Mouse (Mus musculus): ENCODE measurements around the gene Gm5728. TPM values are rescaled to one million over a fixed set of nuclear protein-coding genes. Genes with fewer than 3 reads are reported as not detected.
"Not testable (repeated sequence)": the region's sequence is repeated elsewhere in the genome, so short reads cannot be mapped to it uniquely, and the experiment has no call there.

The Gm5728 gene
- total RNA-seq (2021), result not detected in 2 replicates
- long read RNA-seq, experiment 1, result 0 reads
- long read RNA-seq, experiment 2, result 0 reads

- DNase-seq, result not testable (repeated sequence)
Observed at GRCm38 (mm10) chr7:20375310-20375709, at the start of gene Gm5728. Gene Gm5728 (minus strand): TSS chr7:20375410.

GRCm38 (mm10) chr7:20417642-20418041 is 42.4 kb upstream of the Gm5728 start, which contains the start of gene Vmn1r100:
Gene Vmn1r100 (plus strand): TSS chr7:20417942.
- DNase-seq, result not testable (repeated sequence)

DNA sequence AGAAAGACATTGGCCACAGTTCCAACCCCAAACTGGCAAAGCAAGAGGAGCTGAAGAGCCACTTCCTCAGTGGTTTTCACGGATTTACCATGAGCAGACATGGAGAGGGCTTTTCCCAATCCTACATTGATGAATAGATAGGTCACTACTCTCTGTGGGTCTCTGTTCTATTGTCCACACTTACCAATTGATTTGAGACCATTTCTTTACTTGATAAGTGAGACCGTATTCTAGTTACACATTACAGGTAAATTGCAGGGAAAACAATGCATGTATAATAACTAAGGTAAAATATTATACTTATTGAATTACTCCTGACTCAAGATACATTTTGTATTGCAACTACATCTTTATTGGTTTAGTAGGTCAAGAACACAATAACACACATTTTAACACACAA is 41.2 kb downstream of the Gm5728 start, which contains the start of gene Gm4133:
Gm4133 (minus strand) TSS at position 101 of the 400 bp plus-strand sequence.
- DNase-seq, result not testable (repeated sequence)

Other genes with a start within 250 kb of the Gm5728 start
- not detected in 2 replicates for gene Vmn1r93, start 236.3 kb downstream of the Gm5728 start, total RNA-seq (2021)
- gene Vmn1r94, start 207.0 kb downstream of the Gm5728 start, total RNA-seq (2021), result not detected in 2 replicates
- not detected in 2 replicates for gene Vmn1r95, start 181.7 kb downstream of the Gm5728 start, total RNA-seq (2021)
- not detected in 2 replicates for gene Gm6164, start 169.8 kb downstream of the Gm5728 start, total RNA-seq (2021)
- gene Gm4498, start 141.6 kb downstream of the Gm5728 start, total RNA-seq (2021), result not detected in 2 replicates
- gene Gm5890, start 112.6 kb downstream of the Gm5728 start, total RNA-seq (2021), result not detected in 2 replicates
- gene Gm4133, start 41.3 kb downstream of the Gm5728 start, total RNA-seq (2021), result not detected in 2 replicates
- not detected in 2 replicates for gene Vmn1r100, start 42.5 kb upstream of the Gm5728 start, total RNA-seq (2021)
- not detected in 2 replicates for gene Vmn1r101, start 67.2 kb upstream of the Gm5728 start, total RNA-seq (2021)
- gene Gm10670, start 99.5 kb upstream of the Gm5728 start, total RNA-seq (2021), result not detected in 2 replicates
- not detected in 2 replicates for gene Vmn1r103, start 135.1 kb upstream of the Gm5728 start, total RNA-seq (2021)
- not detected in 2 replicates for gene Vmn1r104, start 158.4 kb upstream of the Gm5728 start, total RNA-seq (2021)
- gene Gm5726, start 170.3 kb upstream of the Gm5728 start, total RNA-seq (2021), result not detected in 2 replicates
- not detected in 2 replicates for gene Gm4141, start 200.8 kb upstream of the Gm5728 start, total RNA-seq (2021)
- not detected in 2 replicates for gene Gm4513, start 223.6 kb upstream of the Gm5728 start, total RNA-seq (2021)